Mouse (Mus musculus): Measurements from ENCODE around the gene Tsen54. TPM values are rescaled to one million over a fixed set of nuclear protein-coding genes. Genes with fewer than 3 reads are reported as not detected.

Gene Tsen54
- polyA plus RNA-seq, 1 experiment = 15.6 TPM

DNA sequence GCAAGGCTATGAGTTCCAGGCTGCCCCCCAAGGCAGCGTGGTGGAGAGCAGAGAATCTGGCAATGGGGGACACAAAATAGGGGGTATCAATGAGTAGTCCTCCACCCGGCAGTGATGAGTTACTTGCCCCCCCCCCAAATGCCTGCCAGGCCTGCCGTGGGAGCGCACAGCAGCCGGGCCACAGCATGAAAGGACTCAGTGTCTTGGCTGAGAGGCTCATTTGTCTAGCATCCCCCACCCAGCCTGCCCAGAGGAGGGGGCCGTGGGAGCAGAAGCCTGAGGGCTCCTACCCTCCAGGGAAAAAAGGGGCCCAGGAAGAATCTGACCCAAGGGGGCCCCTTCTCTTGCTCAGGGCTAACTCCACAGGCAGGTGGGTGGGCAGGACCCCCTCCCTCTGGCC lies 7.2 kb upstream of the Tsen54 start:
- no peak overlapping the region for H3K4me2 ChIP-seq (ENCODE audit: low read depth)
- no peak overlapping the region for H3K4me3 ChIP-seq

DNA sequence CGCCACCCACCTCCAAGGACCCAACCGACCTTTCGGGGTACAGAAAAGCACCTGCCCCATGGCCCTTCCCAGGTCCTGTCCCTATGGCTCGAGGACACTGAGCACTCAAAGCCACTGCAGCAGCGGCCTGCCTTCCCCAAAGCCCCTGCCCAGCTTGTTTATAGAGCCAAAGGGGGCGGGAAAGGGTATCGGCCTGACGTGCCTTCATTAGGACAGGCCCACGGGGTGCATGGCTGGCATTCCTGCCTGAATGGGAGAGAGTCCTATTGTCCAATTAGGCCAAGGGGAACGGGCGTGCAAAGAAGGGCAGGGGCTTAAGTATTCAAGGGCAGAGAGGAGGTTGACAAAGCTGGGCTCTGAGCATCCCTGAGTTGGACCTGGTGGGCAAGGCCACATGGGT lies 6.6 kb upstream of the Tsen54 start:
- H3K27me3 ChIP-seq (ENCODE audit: control insufficient read depth, insufficient read depth, insufficient read length) = no peaks in the 10 kb centered on the region
- TF ChIP-seq E2F4 (IDR thresholded peaks at IDR 0.05; ENCODE audit: insufficient read depth) (no peak), MYOG (IDR thresholded peaks at IDR 0.05; ENCODE audit: control insufficient read depth in 1 of 3, insufficient read depth in 1 of 3, insufficient read length in 2 of 3, low read depth in 2 of 3) (no peak), MAX (IDR thresholded peaks at IDR 0.05; ENCODE audit: low read depth) (no peak), MYOD1 (IDR thresholded peaks at IDR 0.05; ENCODE audit: control insufficient read depth in 1 of 3, insufficient read length in 2 of 3, low read depth in 2 of 3) (no peak), USF1 (IDR thresholded peaks at IDR 0.05; ENCODE audit: low read depth) (no peak), SRF (IDR thresholded peaks at IDR 0.05; ENCODE audit: control insufficient read depth, insufficient read length, low read depth) (no peak), CEBPB (IDR thresholded peaks at IDR 0.05; ENCODE audit: insufficient read depth, poor library complexity, severe bottlenecking) (no peak), TCF3 (IDR thresholded peaks at IDR 0.05; ENCODE audit: insufficient read length, low read depth) (no peak), TCF12 (IDR thresholded peaks at IDR 0.05; ENCODE audit: insufficient read depth, poor library complexity, severe bottlenecking) (no peak), REST (IDR thresholded peaks at IDR 0.05; ENCODE audit: insufficient read depth, insufficient read length) (no peak), POLR2AphosphoS2 (IDR thresholded peaks at IDR 0.05; ENCODE audit: insufficient read length, low read depth) (no peak), POLR2A (IDR thresholded peaks at IDR 0.05; ENCODE audit: insufficient read length, low read depth) (no peak)
- H3K4me2 ChIP-seq (ENCODE audit: low read depth) = no peak overlapping the region
- no peaks in the 10 kb centered on the region for H3K36me3 ChIP-seq (ENCODE audit: control insufficient read depth, insufficient read depth)
- H3K4me3 ChIP-seq = no peak overlapping the region
- no peak overlapping the region for H3ac ChIP-seq (ENCODE audit: control insufficient read depth, insufficient read length)
- peaks cover 4% of the 10 kb centered on the region for H3K79me2 ChIP-seq (ENCODE audit: control insufficient read depth, insufficient read depth)

More for the DNA sequence above, 7.2 kb upstream of the Tsen54 start:
- no peaks in the 10 kb centered on the region for H3K79me2 ChIP-seq (ENCODE audit: control insufficient read depth, insufficient read depth)
- TF ChIP-seq SRF (IDR thresholded peaks at IDR 0.05; ENCODE audit: control insufficient read depth, insufficient read length, low read depth) (no peak), MYOD1 (IDR thresholded peaks at IDR 0.05; ENCODE audit: control insufficient read depth in 1 of 3, insufficient read length in 2 of 3, low read depth in 2 of 3) (no peak), MYOG (IDR thresholded peaks at IDR 0.05; ENCODE audit: control insufficient read depth in 1 of 3, insufficient read depth in 1 of 3, insufficient read length in 2 of 3, low read depth in 2 of 3) (no peak), CEBPB (IDR thresholded peaks at IDR 0.05; ENCODE audit: insufficient read depth, poor library complexity, severe bottlenecking) (no peak), E2F4 (IDR thresholded peaks at IDR 0.05; ENCODE audit: insufficient read depth) (no peak), POLR2AphosphoS2 (IDR thresholded peaks at IDR 0.05; ENCODE audit: insufficient read length, low read depth) (no peak), MAX (IDR thresholded peaks at IDR 0.05; ENCODE audit: low read depth) (no peak), POLR2A (IDR thresholded peaks at IDR 0.05; ENCODE audit: insufficient read length, low read depth) (no peak), TCF12 (IDR thresholded peaks at IDR 0.05; ENCODE audit: insufficient read depth, poor library complexity, severe bottlenecking) (no peak), REST (IDR thresholded peaks at IDR 0.05; ENCODE audit: insufficient read depth, insufficient read length) (no peak), USF1 (IDR thresholded peaks at IDR 0.05; ENCODE audit: low read depth) (no peak), TCF3 (IDR thresholded peaks at IDR 0.05; ENCODE audit: insufficient read length, low read depth) (no peak)
- H3K36me3 ChIP-seq (ENCODE audit: control insufficient read depth, insufficient read depth) = no peaks in the 10 kb centered on the region
- no peaks in the 10 kb centered on the region for H3K27me3 ChIP-seq (ENCODE audit: control insufficient read depth, insufficient read depth, insufficient read length)
- no peak overlapping the region for H3ac ChIP-seq (ENCODE audit: control insufficient read depth, insufficient read length)

GRCm38 (mm10) chr11:115808696-115809310 lies 5.7 kb upstream of the Tsen54 start:
- no peaks in the 10 kb centered on the region for H3K36me3 ChIP-seq (ENCODE audit: control insufficient read depth, insufficient read depth)
- TF ChIP-seq E2F4 (IDR thresholded peaks at IDR 0.05; ENCODE audit: insufficient read depth) (no peak), MYOD1 (IDR thresholded peaks at IDR 0.05; ENCODE audit: control insufficient read depth in 1 of 3, insufficient read length in 2 of 3, low read depth in 2 of 3) (no peak), MAX (IDR thresholded peaks at IDR 0.05; ENCODE audit: low read depth) (no peak), REST (IDR thresholded peaks at IDR 0.05; ENCODE audit: insufficient read depth, insufficient read length) (no peak), POLR2AphosphoS2 (IDR thresholded peaks at IDR 0.05; ENCODE audit: insufficient read length, low read depth) (no peak), USF1 (IDR thresholded peaks at IDR 0.05; ENCODE audit: low read depth) (no peak), TCF12 (IDR thresholded peaks at IDR 0.05; ENCODE audit: insufficient read depth, poor library complexity, severe bottlenecking) (no peak), TCF3 (IDR thresholded peaks at IDR 0.05; ENCODE audit: insufficient read length, low read depth) (no peak), MYOG (IDR thresholded peaks at IDR 0.05; ENCODE audit: control insufficient read depth in 1 of 3, insufficient read depth in 1 of 3, insufficient read length in 2 of 3, low read depth in 2 of 3) (no peak)

DNA sequence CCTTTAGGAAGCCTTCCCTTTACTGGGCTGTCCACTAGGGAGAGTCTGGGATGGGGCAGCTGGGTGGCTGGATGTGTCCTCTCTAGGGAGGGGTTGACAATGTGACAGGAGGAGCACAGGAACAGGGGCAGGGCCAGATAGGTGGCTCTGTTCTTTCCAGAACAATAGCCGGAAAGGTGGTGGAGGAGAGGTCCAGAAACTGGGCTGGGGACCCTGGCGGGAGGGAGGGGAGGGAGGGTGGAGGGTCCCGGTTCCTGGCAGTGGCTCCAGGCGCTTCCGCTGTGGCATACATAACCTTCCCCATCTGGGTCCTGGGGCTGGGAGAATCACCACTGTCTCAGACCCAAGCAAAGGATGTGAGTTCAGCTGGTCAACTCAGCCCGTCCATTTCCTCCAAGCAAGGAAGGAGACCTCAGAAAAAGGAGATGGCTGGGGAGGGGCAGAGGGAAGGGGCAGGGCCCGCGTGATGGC lies 5.2 kb upstream of the Tsen54 start:
- H3K79me2 ChIP-seq (ENCODE audit: control insufficient read depth, insufficient read depth) = peaks cover 4% of the 10 kb centered on the region
- H3ac ChIP-seq (ENCODE audit: control insufficient read depth, insufficient read length) = no peak overlapping the region
- H3K27me3 ChIP-seq (ENCODE audit: control insufficient read depth, insufficient read depth, insufficient read length) = no peaks in the 10 kb centered on the region
- H3K4me3 ChIP-seq = no peak overlapping the region
- H3K36me3 ChIP-seq (ENCODE audit: control insufficient read depth, insufficient read depth) = no peaks in the 10 kb centered on the region
- H3K4me2 ChIP-seq (ENCODE audit: low read depth) = no peak overlapping the region
- no peak for TF ChIP-seq MYOG (IDR thresholded peaks at IDR 0.05; ENCODE audit: control insufficient read depth in 1 of 3, insufficient read depth in 1 of 3, insufficient read length in 2 of 3, low read depth in 2 of 3)
- no peak for TF ChIP-seq TCF3 (IDR thresholded peaks at IDR 0.05; ENCODE audit: insufficient read length, low read depth)
- TF ChIP-seq MAX (IDR thresholded peaks at IDR 0.05; ENCODE audit: low read depth) = no peak
- TF ChIP-seq USF1 (IDR thresholded peaks at IDR 0.05; ENCODE audit: low read depth) = no peak
- TF ChIP-seq TCF12 (IDR thresholded peaks at IDR 0.05; ENCODE audit: insufficient read depth, poor library complexity, severe bottlenecking) = no peak
- TF ChIP-seq E2F4 (IDR thresholded peaks at IDR 0.05; ENCODE audit: insufficient read depth) = no peak
- TF ChIP-seq SRF (IDR thresholded peaks at IDR 0.05; ENCODE audit: control insufficient read depth, insufficient read length, low read depth) = no peak
- no peak for TF ChIP-seq CEBPB (IDR thresholded peaks at IDR 0.05; ENCODE audit: insufficient read depth, poor library complexity, severe bottlenecking)
- TF ChIP-seq POLR2A (IDR thresholded peaks at IDR 0.05; ENCODE audit: insufficient read length, low read depth) = no peak
- TF ChIP-seq REST (IDR thresholded peaks at IDR 0.05; ENCODE audit: insufficient read depth, insufficient read length) = no peak
- TF ChIP-seq POLR2AphosphoS2 (IDR thresholded peaks at IDR 0.05; ENCODE audit: insufficient read length, low read depth) = no peak
- no peak for TF ChIP-seq MYOD1 (IDR thresholded peaks at IDR 0.05; ENCODE audit: control insufficient read depth in 1 of 3, insufficient read length in 2 of 3, low read depth in 2 of 3)

More at GRCm38 (mm10) chr11:115808696-115809310, 5.7 kb upstream of the Tsen54 start:
- Histone ChIP-seq H3K27me3 (ENCODE audit: control insufficient read depth, insufficient read depth, insufficient read length) (no peaks in the 10 kb centered on the region), H3K4me2 (ENCODE audit: low read depth) (no peak overlapping the region), H3ac (ENCODE audit: control insufficient read depth, insufficient read length) (no peak overlapping the region), H3K4me3 (no peak overlapping the region), H3K79me2 (ENCODE audit: control insufficient read depth, insufficient read depth) (peaks cover 4% of the 10 kb centered on the region)

Measured in myocyte (in vitro differentiated cells).